Mouse (Mus musculus) G1E (cell line): ENCODE data around the gene Cops3.

Experiments used
- CTCF ChIP-seq: IDR thresholded peaks from 2 replicates; pipeline ENCODE4 v1.5.1; 2012; ENCODE audit warnings: low read depth, low read length, inconsistent platforms, mixed read lengths
- GATA1 ChIP-seq: IDR thresholded peaks from 2 replicates; pipeline ENCODE4 v1.6.1; 2012; ENCODE audit warnings: borderline replicate concordance, low read length, inconsistent platforms, mixed read lengths
- GATA2 ChIP-seq: IDR thresholded peaks from 2 replicates; pipeline ENCODE4 v1.6.1; 2012; ENCODE audit warnings: low read depth, low read length, inconsistent platforms, borderline replicate concordance
- POLR2AphosphoS5 ChIP-seq: IDR thresholded peaks from 2 replicates; pipeline ENCODE4 v1.6.1; 2012; ENCODE audit warnings: low read depth, low read length, inconsistent platforms; ENCODE audit not compliant: insufficient replicate concordance

DNA sequence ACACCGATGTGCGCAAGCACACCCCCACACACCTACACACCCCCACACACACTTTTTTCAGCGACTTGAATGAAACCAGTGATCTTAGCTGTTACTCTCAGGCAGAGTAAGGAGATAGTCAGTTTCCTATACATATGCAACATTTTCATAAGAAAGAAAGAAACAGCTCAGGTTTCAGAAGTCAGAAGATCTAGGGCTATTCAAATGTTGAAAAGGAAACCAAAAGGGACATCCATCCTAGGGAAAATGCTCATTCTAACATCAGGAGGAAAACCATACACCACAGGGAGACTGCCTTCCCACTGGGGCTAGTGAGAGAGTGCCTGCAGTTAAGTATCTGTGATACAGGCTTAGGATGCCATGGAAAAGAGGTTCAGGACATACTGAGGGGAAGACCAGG, 18.0 kb downstream of the Cops3 start:
- TF ChIP-seq CTCF (no peak), GATA2 (no peak), GATA1 (no peak), POLR2AphosphoS5 (no peak)
